ENCODE assay signal across 8 mouse cellular contexts in the genomic region with DNA sequence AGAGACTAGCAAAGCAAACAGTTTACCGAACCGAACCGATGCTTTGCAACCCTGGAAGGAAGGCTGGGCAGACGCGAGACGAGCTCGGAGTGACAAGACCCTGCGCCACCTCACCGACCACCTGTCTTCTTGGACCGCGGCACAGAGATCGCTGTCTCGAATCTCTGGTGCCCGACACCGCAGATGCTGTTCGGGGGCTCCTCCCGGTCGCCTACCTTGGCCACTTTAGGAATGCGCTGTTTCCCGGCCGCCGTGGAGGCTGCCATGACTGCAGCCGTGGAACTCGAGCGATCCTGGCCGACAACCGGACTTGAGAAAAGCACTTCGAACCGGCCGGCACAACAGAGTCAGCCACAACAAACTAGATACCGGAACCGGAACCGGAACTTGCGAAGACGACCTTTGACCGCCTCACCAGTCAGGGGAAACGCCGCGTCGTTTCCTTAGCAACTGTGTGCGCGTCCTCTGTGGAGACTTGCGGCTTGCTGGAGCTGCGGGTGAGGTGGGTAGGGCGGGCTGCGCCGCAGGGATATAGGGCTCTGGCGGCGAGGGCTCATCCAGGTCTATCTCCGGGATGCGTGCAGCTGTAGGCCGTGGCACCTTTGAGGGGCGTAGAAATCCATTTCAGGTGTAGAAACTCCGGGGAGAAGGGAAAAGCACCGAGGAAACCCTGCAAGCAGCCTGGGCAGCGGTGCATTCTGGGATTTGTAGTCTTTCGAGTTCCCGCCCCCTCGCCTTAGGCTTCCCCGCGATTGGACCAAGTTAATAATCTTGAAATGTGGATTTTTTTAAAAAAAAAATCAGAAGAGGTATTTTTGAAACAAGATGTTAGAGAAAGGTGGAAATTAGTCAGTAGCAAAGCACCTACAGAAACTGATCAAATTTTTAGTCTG. TPM values are rescaled to one million over a fixed set of nuclear protein-coding genes. Genes with fewer than 3 reads are reported as not detected.
DNase-seq lines count a peak whose midpoint lies in the region; ATAC-seq lines count a peak whose summit lies in the region.

A gene (plus strand): TSS at position 446 of the 893 bp plus-strand sequence.
A gene (minus strand): TSS at position 676 of the 893 bp plus-strand sequence.

- peaks cover 14% of the 10 kb centered on the region for H3K4me1 ChIP-seq in heart, embryonic 10.5 days
- peaks cover 8% of the 10 kb centered on the region for H3K4me1 ChIP-seq in kidney, embryonic 15.5 days

- DNase-seq in B cell, adult 2 months, result peak; percentile 94
- peak; percentile 98 for DNase-seq in brain, adult 2 months (ENCODE audit: low read depth, low spot score)
- DNase-seq in heart, embryonic 10.5 days (ENCODE audit: low spot score), result peak; percentile 98
- DNase-seq in liver, result peak; percentile 88
- peak; percentile 86 to 92 for DNase-seq in spleen, postnatal 4 days (ENCODE audit: low spot score in 2 of 2)

- peak within 1 kb of the TSS; percentile 80 for H3K4me2 ChIP-seq in kidney, embryonic 15.5 days

- H3K36me3 ChIP-seq in heart, embryonic 10.5 days, result peaks cover 27% of the 10 kb centered on the region
- peaks cover 29% of the 10 kb centered on the region for H3K36me3 ChIP-seq in kidney, embryonic 15.5 days

- H3K9ac ChIP-seq in kidney, embryonic 15.5 days, result peak within 1 kb of the TSS; percentile 59

- H3K4me3 ChIP-seq in heart, embryonic 10.5 days, result peak within 1 kb of the TSS; percentile 75
- H3K4me3 ChIP-seq in kidney, embryonic 15.5 days (replicated peaks), result peak within 1 kb of the TSS; percentile 87

- no peaks in the 10 kb centered on the region for H3K9me3 ChIP-seq in heart, embryonic 10.5 days
- H3K9me3 ChIP-seq in kidney, embryonic 15.5 days (replicated peaks), result no peaks in the 10 kb centered on the region

- under 1% methylated on average over 61 of the region's 61 CpGs for WGBS in heart, embryonic 10.5 days
- under 1% methylated on average over 61 of the region's 61 CpGs for WGBS in kidney, embryonic 15.5 days

- H3K27ac ChIP-seq in heart, embryonic 10.5 days, result peak within 1 kb of the TSS; percentile 36; the same call in 1 of the 2 replicates
- no peak within 1 kb of the TSS for H3K27ac ChIP-seq in kidney, embryonic 15.5 days

- H3K27me3 ChIP-seq in heart, embryonic 10.5 days (ENCODE audit: insufficient read depth, poor library complexity, severe bottlenecking), result no peaks in the 10 kb centered on the region
- no peaks in the 10 kb centered on the region for H3K27me3 ChIP-seq in kidney, embryonic 15.5 days

- ATAC-seq in erythroblast, adult 5-6 weeks (replicated peaks; ENCODE audit: low FRiP score, poor library complexity, severe bottlenecking), result peak; percentile 98
- peak; percentile 98 for ATAC-seq in kidney, embryonic 15.5 days (replicated peaks; ENCODE audit: low FRiP score)
- peak; percentile 97 for ATAC-seq in monocyte, adult 5-6 weeks (replicated peaks; ENCODE audit: insufficient number of reproducible peaks, low FRiP score, low TSS enrichment, poor library complexity, severe bottlenecking)

RNA-seq across cellular contexts. Expression of the first gene that starts in this region (rescaled TPM):
- total RNA-seq in erythroblast, adult 5-6 weeks (2015; ENCODE audit: low replicate concordance), result not detected in 2 replicates
- total RNA-seq in erythroblast, adult 5-6 weeks (2017; ENCODE audit: low replicate concordance), result not detected in 2 replicates
- 0.55 and 1.0 TPM in 2 replicates for polyA plus RNA-seq in heart, embryonic 10.5 days (2016; fragmentation: Nextera tagmentation; extraction: Ambion mirVana)
- polyA plus RNA-seq in kidney, embryonic 15.5 days (2015; fragmentation: Nextera tagmentation; extraction: Ambion mirVana), result 0.63 and 3.1 TPM in 2 replicates
- not detected in 3 replicates for total RNA-seq in monocyte, adult 5-6 weeks (2017)

RNA-seq across cellular contexts. Expression of the second gene that starts in this region (rescaled TPM):
- 13.3 and 35.5 TPM in 2 replicates for total RNA-seq in erythroblast, adult 5-6 weeks (2015; ENCODE audit: low replicate concordance)
- total RNA-seq in erythroblast, adult 5-6 weeks (2017; ENCODE audit: low replicate concordance), result 70.3 and 93.8 TPM in 2 replicates
- 21.8 and 26.9 TPM in 2 replicates for polyA plus RNA-seq in heart, embryonic 10.5 days (2016; fragmentation: Nextera tagmentation; extraction: Ambion mirVana)
- polyA plus RNA-seq in kidney, embryonic 15.5 days (2015; fragmentation: Nextera tagmentation; extraction: Ambion mirVana), result 27.6 and 29.9 TPM in 2 replicates
- total RNA-seq in monocyte, adult 5-6 weeks (2017), result 63.5 to 99.4 TPM (median 85.9 TPM) in 3 replicates
